Mouse (Mus musculus): Measurements from ENCODE around the gene Wwc2.
"Not testable (repeated sequence)": the region's sequence is repeated elsewhere in the genome, so short reads cannot be mapped to it uniquely, and the experiment has no call there.

The Wwc2 gene

DNA sequence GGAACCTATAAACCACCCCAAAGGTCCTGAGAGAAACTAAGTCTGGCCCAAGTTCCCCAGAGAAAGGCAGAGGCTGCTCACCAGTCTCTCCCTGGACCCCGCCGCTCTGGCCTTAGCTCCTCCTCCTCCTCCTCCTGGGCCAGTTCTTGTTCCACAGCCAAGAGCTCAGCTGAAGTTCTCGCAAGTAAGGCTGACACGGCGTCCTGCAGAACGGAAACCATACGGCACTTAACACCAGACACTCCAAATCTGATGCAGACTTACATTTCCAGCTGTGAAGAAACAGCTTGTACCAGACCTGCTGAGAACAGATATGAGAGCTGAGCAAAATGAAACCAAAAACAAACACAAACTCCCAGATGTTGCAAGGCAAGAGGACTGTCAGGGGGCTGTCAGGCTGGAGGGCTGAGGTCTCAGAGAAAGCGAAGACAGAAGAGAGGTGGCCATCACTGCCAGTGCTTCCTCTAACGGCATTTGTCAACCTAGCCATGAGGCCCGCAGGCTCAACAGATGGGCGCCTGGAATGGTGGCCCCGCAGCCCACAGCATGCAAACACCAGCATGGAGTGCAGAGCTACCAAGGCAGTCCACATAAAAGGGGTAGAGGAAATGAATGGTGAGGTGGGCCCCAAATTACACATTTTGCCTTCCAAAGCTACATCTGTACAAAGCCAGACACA lies 138.8 kb downstream of the Wwc2 start:
- DNase-seq (ENCODE audit: low read depth, low spot score), result no peak

DNA sequence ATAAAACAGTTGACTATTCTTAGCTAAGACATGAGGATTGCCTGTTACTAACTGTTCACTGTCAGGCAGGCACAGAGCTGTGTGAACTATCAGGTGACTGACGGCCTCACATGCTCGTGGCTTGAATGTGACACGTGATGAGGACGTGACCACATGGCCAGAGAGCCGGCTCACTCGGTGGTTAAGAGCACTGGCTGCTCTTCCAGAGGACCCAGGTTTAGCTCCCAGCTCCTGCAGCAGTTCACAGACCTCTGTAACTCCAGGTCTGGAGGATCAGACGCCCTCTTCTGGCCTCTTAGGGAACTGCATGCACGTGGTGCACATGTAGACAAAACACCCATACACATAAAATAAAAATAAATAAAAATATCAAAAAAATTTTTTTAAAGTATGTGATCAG lies 140.9 kb downstream of the Wwc2 start:
- DNase-seq (ENCODE audit: low read depth, low spot score), result no peak

DNA sequence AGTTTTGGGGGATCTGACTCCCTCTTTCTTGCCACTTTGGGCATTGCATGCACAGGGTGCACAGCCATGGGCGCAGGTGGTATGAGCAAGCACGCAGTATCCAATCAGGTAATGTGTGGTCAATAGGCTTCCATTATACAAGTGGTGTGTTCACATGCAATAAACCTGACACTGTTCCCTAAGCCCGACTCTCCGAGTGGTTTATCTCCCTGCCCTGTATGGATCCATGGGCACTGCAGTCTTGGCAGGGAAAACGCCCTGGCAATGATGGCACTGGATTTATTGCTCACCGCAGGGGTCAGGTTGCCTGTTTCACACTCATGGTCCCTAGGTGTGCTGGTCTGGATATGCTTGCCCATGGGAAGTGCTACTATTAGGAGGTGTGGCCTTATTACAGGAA lies 142.8 kb downstream of the Wwc2 start:
- DNase-seq (ENCODE audit: low read depth, low spot score), result no peak

DNA sequence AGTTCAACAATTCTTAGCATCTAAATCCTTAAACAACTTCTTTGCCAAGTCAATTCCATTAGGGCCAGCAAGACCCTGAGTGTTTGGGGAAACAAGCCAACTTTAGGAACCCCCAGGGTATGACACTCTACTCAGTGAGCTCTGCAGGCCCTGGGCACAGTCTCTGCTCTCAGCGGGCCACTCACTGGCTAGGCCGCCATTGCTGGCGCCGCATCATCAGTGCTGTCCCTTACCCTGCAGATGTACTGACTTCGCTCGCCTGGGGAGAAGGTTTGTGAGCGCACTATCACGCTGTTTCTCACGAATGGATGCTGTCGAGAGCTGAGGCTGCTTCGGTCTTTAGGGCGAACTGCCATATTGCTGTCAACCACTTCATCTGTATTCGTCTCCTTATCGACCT lies 143.6 kb downstream of the Wwc2 start:
- no peak for DNase-seq (ENCODE audit: low read depth, low spot score)

DNA sequence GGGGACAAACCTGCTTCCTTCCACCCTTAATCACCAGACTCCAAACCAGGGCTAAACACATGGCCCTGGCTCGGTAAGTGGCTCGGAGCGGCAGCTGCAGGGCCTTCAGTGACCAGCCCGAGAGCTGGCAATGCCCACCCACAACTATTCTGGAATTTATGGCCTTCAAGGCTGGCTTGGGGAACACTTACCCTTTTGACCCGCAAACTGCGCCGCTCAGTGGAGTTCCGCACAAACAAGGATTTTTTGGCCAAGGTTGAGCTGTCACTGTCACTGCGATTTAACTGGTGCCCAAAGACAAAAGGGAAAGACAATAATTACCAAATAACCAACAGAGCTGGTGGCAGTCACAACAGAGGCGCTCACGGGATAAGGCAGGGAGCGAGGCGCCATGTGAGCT lies 144.8 kb downstream of the Wwc2 start:
- DNase-seq (ENCODE audit: low read depth, low spot score), result no peak

DNA sequence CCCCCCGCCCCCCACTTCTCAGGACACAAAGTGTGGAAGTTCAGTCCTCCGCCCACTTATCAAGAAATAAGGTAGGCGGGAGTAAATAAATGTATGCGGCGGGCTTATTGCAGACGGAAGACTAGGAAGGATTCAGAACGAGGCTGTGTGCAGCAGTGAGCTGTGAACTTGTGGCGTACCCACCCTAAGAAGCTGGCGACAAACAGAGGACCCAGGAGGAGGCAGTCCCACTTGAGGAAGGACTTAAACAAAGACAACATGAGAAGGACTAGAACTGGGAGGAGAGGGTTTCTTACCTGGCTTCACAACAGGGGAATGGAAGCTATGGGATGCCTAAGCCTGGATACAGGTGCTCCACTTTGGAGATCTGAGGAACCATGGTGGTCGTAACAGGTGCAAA lies 147.1 kb downstream of the Wwc2 start:
- no peak for DNase-seq (ENCODE audit: low read depth, low spot score)

DNA sequence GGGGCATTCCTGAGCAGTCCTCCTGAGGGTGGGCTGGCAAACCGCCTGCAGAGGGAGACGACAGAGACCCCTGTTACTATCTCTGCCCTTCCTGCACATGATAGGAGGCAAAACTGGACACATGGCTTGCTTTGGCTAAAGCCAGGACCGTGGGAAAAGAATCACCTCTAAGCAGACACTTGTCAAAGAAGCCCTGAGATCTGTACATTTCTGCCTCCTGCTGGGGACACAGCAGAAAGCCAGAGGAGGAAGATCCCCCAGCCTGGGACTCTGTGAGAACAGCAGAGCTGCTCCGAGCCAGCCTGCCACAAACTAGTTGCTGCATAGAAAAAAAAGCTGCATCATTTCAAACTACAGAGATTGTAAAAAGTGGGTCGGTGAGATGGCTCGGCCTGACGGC lies 147.7 kb downstream of the Wwc2 start:
- no peak for DNase-seq (ENCODE audit: low read depth, low spot score)

DNA sequence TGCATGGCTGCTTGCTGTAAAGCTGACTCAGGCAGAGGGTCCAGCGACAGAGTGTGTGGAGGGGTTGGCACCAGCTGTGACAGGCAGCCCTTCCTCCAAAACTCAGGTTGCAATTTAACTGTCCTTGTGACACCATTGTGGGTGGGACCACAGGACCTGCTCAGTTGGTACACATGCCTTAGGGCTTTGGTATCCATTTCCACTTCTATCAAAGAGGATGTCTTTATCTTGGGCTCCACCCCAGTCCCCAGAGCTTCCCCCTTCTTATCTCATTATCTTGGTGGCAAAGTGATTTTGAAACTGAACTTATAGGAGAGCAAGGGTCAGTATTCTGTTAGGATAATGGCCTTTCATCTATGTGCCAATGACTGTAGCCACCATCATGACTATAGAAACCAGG lies 156.8 kb downstream of the Wwc2 start:
- no peak for DNase-seq (ENCODE audit: low read depth, low spot score)

DNA sequence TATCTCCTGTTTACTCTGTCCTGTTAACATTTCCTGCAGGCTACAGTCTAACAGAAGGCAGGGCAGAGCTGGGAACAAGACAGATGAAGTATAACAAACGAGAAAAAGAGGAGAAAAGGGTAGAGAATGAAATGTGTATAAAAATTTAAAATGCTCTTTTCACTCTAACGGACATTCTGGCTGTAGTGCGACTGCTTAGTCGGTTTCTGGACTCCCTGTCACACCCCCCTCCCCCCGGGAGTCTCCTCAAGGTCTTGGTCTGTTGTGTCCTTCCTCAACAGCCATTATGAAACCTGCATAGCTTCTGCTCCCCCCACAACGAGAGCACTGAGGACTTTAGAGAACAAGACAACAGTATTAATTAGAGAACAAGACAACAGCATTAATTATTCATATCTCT lies 158.1 kb downstream of the Wwc2 start:
- no peak for DNase-seq (ENCODE audit: low read depth, low spot score)

DNA sequence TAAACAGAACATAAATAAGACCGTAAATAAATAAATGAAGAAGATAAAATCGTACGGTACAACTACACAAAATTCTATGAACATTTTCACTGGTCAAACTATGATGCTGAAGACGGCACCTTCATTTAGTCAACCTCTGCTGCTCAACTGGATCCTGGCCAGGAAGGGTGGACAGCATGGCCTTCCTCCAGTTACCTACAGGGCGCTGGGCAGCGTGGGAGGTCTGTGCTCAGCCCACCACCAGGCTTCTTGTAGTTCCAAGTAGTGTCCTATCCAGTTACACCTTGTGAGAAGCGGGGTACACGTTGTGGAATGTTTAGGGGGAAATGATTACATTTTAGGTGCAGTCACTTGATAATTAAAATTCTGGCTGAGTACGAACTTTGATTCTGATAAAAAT lies 163.8 kb downstream of the Wwc2 start:
- no peak for DNase-seq (ENCODE audit: low read depth, low spot score)

DNA sequence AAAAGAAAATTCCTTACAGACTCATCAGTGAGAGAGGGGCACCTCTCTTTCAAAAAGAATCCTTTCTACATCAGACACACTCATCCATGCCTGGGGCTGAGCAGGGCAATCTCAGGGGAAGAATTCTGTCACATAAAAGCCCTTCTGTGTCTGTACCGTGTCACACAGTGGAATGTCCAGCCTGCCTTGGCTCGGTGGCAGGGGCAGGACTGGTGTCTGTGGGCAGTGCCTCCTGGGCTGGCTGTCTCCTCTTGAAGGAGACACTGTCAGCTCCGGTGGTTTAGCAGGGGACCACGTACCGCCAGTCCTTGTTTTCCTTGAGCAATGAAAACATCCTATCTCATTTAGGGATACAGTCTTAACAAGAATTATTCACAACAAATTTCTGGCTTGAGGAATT lies 165.1 kb downstream of the Wwc2 start:
- DNase-seq (ENCODE audit: low read depth, low spot score), result no peak

DNA sequence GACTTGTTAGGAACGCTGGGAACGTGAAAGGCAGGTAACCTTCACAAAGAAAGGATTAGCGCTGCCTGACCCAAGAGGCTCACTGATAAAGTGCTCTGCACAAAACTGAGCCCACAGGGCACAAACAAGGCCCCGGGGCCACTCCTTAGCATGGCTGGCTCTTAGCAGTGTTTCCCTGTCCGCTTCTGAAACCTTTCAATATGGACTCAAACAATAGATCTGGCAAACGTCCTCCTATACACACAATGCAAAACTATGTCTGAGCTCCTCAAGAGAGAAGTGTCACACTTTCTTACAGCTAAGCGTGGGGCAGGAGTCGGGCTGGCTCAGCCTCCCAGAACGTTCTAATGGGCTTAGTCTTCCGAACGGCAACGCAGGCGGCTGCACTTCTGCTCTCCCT lies 166.5 kb downstream of the Wwc2 start, which contains the start of gene Cldn22:
TSS of gene Cldn22 (plus strand) at position 301 of the 400 bp plus-strand sequence.
- DNase-seq (ENCODE audit: low read depth, low spot score), result no peak

DNA sequence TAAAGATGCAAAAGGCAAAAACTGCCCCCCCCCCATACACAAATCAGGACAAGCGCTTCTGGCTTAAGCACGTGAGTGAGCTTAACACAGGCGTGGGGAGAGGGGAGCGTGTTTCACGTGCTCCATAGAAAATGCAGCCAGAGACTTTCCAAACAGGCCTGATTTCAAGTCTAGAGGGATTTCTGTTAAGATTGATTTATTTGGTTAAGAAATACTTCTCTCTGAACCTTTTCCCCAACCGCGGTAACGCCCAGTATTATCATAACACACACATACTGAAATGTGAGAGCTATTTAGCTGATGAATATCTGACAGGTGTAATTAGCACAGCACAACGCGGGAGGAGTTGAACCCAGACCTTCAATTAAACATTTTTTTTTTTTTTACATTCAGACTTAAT lies 166.9 kb downstream of the Wwc2 start:
- no peak for DNase-seq (ENCODE audit: low read depth, low spot score)

DNA sequence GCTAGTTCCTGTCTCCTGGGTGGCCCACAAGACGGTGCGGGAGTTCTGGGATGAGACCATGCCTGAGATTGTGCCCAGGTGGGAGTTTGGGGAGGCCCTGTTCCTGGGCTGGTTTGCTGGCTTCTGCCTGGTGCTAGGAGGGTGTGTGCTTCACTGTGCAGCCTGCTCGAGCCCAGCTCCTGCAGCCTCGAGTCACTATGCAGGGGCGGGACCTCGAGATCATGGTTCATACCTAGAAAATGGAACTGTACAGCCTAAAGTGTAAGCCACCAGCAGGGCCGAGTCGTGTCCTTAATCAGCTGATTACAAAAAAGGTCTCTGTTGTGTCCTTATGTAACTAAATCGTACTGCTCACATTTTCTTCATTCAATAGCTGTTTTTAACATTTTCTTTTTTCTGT lies 168.2 kb downstream of the Wwc2 start:
- not testable (repeated sequence) for DNase-seq (ENCODE audit: low read depth, low spot score)

DNA sequence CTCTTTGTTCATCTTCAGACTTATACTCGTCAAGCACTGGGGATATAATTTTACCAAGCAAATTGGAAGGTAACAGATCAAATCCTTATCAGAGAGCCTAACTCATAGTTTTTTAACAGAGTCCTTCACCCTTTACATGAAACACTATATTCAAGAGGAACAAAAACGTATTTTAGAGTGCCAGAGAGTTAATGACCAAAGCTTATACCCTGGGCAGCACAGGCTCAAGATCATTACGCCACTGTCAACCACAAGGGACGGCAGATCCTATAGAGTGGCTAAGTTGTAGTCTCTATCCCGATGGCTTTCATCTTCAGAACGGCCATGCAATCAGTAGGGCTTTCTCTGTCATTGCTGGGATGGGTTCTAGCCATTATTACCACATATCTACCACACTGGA lies 168.9 kb downstream of the Wwc2 start, which contains the start of gene Cldn24:
TSS of gene Cldn24 (plus strand) at position 301 of the 400 bp plus-strand sequence.
- no peak for DNase-seq (ENCODE audit: low read depth, low spot score)

DNA sequence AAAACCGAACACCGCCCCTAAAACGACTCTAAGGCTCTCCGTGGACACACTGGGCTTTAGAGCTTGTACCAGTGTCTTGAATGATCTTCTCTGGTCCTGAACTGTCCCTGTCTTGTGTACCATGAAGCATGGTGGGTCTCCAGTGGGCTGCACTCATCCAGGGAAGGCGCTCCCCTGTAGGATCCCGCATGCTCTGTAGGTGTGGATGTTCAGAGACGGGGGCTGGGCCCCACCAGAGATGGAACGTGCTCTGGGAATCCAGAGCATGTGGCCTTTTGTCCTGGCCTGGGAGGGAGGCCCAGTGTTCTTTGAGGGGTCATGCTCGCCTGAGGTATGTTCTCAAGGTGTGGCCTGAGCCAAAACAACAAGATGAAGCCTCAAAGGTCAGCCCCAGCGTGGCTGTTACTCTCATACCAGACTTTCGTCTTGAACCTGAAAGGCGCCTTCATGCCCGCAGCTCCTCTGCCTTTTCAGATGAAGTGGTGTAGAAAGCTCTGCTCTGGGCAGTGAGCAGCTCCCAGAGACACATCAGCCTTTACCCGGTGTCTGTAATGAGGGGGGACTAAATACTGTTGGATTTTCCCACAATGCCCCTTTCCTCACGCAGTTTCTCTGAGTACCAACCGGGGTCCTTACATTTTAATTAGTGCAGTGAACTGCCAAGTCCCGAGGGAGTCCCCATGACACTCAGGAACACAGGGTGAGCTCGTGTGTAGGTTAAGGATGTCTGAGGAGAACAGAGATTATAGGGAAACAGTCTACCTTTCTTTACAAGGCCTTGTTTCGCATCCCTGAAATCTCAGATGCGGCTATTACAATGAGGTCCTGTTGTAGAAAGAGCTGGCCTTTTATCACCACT lies 169.6 kb downstream of the Wwc2 start:
- DNase-seq (ENCODE audit: low read depth, low spot score), result no peak

DNA sequence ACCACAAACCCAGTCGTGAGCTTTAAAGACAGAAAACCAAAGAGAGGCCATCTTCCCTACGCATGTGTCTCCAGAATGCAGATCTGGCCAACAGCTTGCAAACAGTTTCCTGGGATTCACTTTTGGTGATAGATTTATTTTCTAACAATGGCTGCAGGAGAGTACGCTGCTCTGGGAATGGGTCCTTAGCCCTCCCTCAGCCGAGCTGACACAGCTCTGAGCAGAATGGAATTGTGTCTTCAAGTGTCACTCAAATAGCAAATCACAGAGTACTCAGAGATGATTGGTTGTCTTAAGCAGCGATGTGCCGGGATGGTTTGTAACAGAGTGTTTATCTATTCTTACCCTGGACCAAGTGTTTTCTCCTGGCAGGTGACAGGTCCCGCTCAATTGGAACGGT lies 171.7 kb downstream of the Wwc2 start:
- DNase-seq (ENCODE audit: low read depth, low spot score), result no peak

DNA sequence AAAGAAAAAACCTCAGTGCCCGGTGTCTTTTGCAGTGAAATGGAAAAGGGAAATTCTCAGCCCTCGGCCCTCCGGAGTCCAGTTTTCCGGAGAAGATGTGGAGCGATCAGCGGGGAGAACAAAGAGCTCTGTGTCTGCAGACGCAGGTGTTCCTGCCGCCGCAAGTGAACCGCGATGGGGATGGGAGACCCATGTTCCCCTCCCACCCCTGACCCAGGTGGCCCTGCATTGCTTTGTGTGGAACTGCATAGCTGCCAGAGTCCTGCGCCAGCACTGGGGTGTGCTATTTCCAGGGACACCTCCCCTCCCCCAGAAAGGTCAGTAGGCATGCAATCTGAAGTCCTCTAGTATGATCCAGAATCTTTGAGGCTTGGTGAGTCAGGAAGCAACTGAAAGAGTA lies 179.5 kb downstream of the Wwc2 start:
- no peak for DNase-seq (ENCODE audit: low read depth, low spot score)

DNA sequence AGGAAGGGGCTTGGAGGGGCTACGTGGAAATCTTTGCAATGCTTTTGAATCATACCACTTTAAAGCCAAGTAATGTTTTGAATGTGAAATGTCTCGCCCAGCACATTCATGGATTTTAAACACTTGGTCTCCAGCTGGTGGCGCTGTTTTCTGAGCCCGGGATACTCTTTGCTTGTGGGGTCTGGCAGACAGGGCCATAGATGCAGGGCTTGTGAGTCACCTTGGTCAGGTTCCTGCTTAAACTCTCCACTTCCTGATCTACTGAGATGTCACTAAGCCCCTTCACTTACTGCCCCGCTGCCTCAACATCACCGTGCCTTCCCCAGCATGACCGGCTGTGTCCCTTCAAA lies 180.1 kb downstream of the Wwc2 start:
- no peak for DNase-seq (ENCODE audit: low read depth, low spot score)

DNA sequence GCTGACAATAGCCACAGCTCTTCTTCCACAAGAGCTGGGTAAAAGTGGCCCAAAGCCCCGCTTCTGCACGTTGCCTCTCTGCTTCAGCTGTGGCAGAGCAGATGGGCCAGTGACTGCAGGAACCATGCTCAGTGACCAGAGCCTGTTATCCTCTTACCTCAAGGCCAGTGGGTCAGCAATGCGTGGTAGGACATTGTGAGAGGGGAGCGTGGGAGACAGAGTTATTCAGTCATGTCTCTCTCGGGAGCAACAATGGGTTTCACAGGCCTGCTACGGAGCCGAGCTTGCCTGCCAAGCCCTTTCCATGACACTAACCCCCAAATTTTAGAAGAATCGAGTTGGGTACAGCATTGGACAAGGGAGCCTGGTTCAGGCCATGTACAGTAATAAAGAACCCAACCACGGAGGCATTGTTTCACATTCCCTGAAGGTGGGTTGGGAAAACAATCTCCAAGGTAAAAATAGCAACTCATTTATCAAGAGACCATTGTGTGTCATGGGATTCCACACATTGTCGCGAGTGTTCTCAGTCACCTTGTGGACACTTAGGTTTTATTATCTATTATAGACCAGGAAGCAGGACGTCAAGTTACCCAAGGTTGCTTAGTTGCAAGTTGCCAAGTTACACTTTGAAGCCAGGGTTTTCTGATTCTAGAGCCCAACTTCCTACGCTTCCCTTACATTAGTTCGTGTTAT lies 180.6 kb downstream of the Wwc2 start:
- DNase-seq (ENCODE audit: low read depth, low spot score), result no peak

DNA sequence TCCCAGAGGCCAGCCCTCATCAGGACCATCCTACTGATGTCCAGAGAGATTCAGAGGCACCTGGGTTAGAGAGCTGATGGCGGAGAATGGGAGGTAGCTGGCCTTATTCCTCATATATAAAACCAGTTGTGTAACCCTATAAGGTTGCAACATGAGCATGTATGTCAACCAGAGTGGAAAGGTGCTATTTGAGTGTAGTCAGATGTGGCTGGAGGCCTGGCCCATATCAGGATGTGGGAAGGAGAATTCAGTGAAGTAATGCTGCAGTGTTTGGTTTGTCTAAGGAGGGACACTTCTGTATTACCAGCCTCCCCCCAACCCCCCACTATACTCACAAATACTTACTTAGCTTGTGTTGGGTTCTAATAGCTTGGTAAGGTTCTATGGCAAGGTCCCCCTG lies 186.5 kb downstream of the Wwc2 start:
- DNase-seq (ENCODE audit: low read depth, low spot score), result no peak

DNA sequence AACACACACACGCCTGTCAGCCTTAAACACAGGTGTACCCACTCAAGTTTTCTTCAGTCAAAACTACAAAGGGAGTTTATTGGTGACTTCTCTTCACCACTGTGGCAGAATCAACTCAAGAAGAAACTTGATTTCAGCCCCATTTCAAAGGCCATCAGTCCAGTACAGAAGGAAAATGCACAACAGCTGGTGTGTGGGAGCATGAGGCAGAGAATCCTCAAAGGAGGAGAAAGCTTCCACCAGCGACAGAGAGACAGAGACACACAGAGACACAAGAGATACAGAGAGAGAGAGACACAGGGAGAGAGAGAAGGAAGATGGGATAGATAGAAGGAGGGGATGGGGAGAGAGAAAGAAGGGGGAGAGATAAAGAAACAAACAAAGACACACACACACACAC lies 188.4 kb downstream of the Wwc2 start:
- no peak for DNase-seq (ENCODE audit: low read depth, low spot score)

DNA sequence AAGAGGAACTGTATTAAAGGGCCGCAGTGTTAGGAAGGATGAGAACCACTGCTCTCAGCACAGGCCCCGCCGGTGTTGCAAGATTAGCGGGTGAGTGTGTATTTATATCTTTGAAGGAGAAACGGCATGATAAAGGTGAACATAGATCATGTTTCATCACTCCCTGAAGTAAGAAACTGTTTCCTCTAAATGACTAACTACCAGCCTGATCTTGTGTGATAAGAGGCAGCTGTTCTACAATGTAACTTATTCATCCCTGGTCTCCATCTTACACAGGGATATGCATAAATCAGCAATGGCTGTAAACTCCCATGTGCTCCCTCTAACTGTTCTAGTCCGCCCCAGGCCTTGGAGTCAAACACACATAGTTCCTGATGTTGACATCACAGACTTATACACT lies 191.3 kb downstream of the Wwc2 start:
- no peak for DNase-seq (ENCODE audit: low read depth, low spot score)

All from CD4-positive helper T cell, adult 2 months (primary cell).